Mouse (Mus musculus) testis, adult 2 months (tissue): ENCODE measurements at regions not wholly inside any gene's neighbourhood (a gene's known extent, or its start where the extent isn't known, plus 50 kb on each side); places are given as distances from the start of the nearest gene placed in this dataset.

Experiments
- CTCF ChIP-seq: fragments of 200-500 bp; IDR thresholded peaks from 2 replicates; pipeline ENCODE4 v1.5.1; 2012; ENCODE audit warnings: low read depth, mild to moderate bottlenecking, inconsistent platforms, low read length, moderate library complexity; ENCODE audit not compliant: control insufficient read depth, insufficient read depth, insufficient replicate concordance
- POLR2A ChIP-seq: fragments of 200-500 bp; IDR thresholded peaks from 2 replicates; pipeline ENCODE4 v1.6.1; 2012; ENCODE audit warnings: low read depth, mild to moderate bottlenecking, inconsistent platforms, low read length, moderate library complexity; ENCODE audit not compliant: control insufficient read depth

GRCm38 (mm10) chr10:98720256-98721005 lies 193.8 kb upstream of the Atp2b1 start:
- no peak for TF ChIP-seq POLR2A
- no peak for TF ChIP-seq CTCF
